10 mouse cellular contexts compared by ENCODE assay signal in genomic region chr9:68724636-68725285, GRCm38 (mm10).
A peak's percentile ranks its signal among the peaks of the same experiment; 100 is the strongest.
DNase-seq lines count a peak whose midpoint lies in the region; ATAC-seq and TF ChIP-seq lines count a peak whose summit lies in the region.
"Had no signal": no experiment of that assay in that cellular context is flagged by ENCODE, and none has a peak within 500 bp of the region (broad histone marks: within the 10 kb centered on the region; RNA-seq: fewer than 3 reads in every experiment).

No protein-coding gene starts in this region.

- no peaks in the 10 kb centered on the region for H3K36me3 ChIP-seq in lung, embryonic 14.5 days (ENCODE audit: insufficient read depth)
- H3K36me3 ChIP-seq in midbrain, postnatal 0 days (ENCODE audit: insufficient read depth, low read length), result no peaks in the 10 kb centered on the region
- H3K36me3 ChIP-seq: forebrain, embryonic 10.5 days; hindbrain, embryonic 15.5 days had no signal

- H3K27ac ChIP-seq in lung, embryonic 14.5 days (ENCODE audit: low read depth), result no peak overlapping the region
- no peak overlapping the region for H3K27ac ChIP-seq in midbrain, postnatal 0 days (ENCODE audit: low read depth, low read length)
- H3K27ac ChIP-seq: forebrain, embryonic 10.5 days; hindbrain, embryonic 15.5 days had no signal

- TF ChIP-seq CTCF in lung, embryonic 14.5 days (IDR thresholded peaks at IDR 0.05; ENCODE audit: low read depth), result no peak
- no peak for TF ChIP-seq CTCF in midbrain, postnatal 0 days (IDR thresholded peaks at IDR 0.05)

- no peaks in the 10 kb centered on the region for H3K9me3 ChIP-seq in lung, embryonic 14.5 days (ENCODE audit: low read depth, low read length)
- no peaks in the 10 kb centered on the region for H3K9me3 ChIP-seq in midbrain, postnatal 0 days (ENCODE audit: low read length)
- H3K9me3 ChIP-seq: forebrain, embryonic 10.5 days; hindbrain, embryonic 15.5 days had no signal

- H3K4me2 ChIP-seq in lung, embryonic 14.5 days, result no peak overlapping the region
- no peak overlapping the region for H3K4me2 ChIP-seq in midbrain, postnatal 0 days (ENCODE audit: low read depth, low read length, poor library complexity, severe bottlenecking)
- H3K4me2 ChIP-seq: hindbrain, embryonic 15.5 days had no signal

- DNase-seq in adrenal gland, postnatal 10 days, result peak; percentile 22
- no peak for DNase-seq in adrenal gland, postnatal 4 days (ENCODE audit: low spot score in 2 of 2)
- DNase-seq in cerebellum, adult 11-12 months, result peak; percentile 83
- DNase-seq in heart, adult 9 months (ENCODE audit: low spot score in 2 of 2), result peak; percentile 36 to 69
- DNase-seq in lung, embryonic 14.5 days, result peak; percentile 83
- no peak for DNase-seq in midbrain, postnatal 0 days (ENCODE audit: low spot score)
- no peak for DNase-seq in embryo, embryonic 10 days (ENCODE audit: low spot score)
- DNase-seq in natural killer cell, adult 2 months (ENCODE audit: low spot score in 2 of 2), result no peak

- 45% methylated on average over 8 of the region's 8 CpGs for WGBS in lung, embryonic 14.5 days
- 92% methylated on average over 8 of the region's 8 CpGs for WGBS in midbrain, postnatal 0 days

- H3K9ac ChIP-seq in lung, embryonic 14.5 days, result no peak overlapping the region
- no peak overlapping the region for H3K9ac ChIP-seq in midbrain, postnatal 0 days (replicated peaks; ENCODE audit: low read length, poor library complexity, severe bottlenecking)
- H3K9ac ChIP-seq: hindbrain, embryonic 15.5 days had no signal

- no peaks in the 10 kb centered on the region for H3K27me3 ChIP-seq in lung, embryonic 14.5 days (ENCODE audit: insufficient read depth, low read length)
- no peaks in the 10 kb centered on the region for H3K27me3 ChIP-seq in midbrain, postnatal 0 days (ENCODE audit: insufficient read depth, low read length)
- H3K27me3 ChIP-seq: hindbrain, embryonic 15.5 days had no signal

- H3K4me3 ChIP-seq in lung, embryonic 14.5 days (ENCODE audit: low read depth, low read length), result no peak overlapping the region
- H3K4me3 ChIP-seq in midbrain, postnatal 0 days (ENCODE audit: low read depth, low read length), result no peak overlapping the region
- H3K4me3 ChIP-seq: forebrain, embryonic 10.5 days; hindbrain, embryonic 15.5 days had no signal

- H3K4me1 ChIP-seq in lung, embryonic 14.5 days (ENCODE audit: insufficient read depth), result no peaks in the 10 kb centered on the region
- no peaks in the 10 kb centered on the region for H3K4me1 ChIP-seq in midbrain, postnatal 0 days (ENCODE audit: insufficient read depth, low read length)
- H3K4me1 ChIP-seq: forebrain, embryonic 10.5 days; hindbrain, embryonic 15.5 days had no signal

- ATAC-seq in lung, embryonic 14.5 days (ENCODE audit: insufficient read depth), result peak; percentile 74
- no peak for ATAC-seq in midbrain, postnatal 0 days (ENCODE audit: low FRiP score)

Comparison
In these comparisons a context has a peak if more than half of its experiments do, and no peak if none do; other contexts are left out.
1. DNase-seq: peak in adrenal gland, postnatal 10 days (single experiment), cerebellum, adult 11-12 months (single experiment), heart, adult 9 months (2 of 2) and lung, embryonic 14.5 days (single experiment); none in adrenal gland, postnatal 4 days (0 of 2), midbrain, postnatal 0 days (single experiment), embryo, embryonic 10 days (single experiment) and natural killer cell, adult 2 months (0 of 2).